Mouse (Mus musculus) intestine, embryonic 15.5 days (tissue): ENCODE data around the gene Cog8. TPM values are rescaled to one million over a fixed set of nuclear protein-coding genes. Genes with fewer than 3 reads are reported as not detected.

Experiments used
- ATAC-seq: fragments of 200-750 bp; cut with Nextera tagmentation; 2 replicates; pipeline ENCODE4 v1.8.0; 2017; ENCODE audit warnings: moderate TSS enrichment, moderate library complexity
- H3K27ac ChIP-seq: fragments of 300-500 bp; sonication (generic); 2 replicates; pipeline ENCODE4 v1.5.1; 2015; ENCODE audit warnings: mild to moderate bottlenecking, inconsistent platforms
- H3K27me3 ChIP-seq: fragments of 300-500 bp; sonication (generic); replicated peaks from 2 replicates; pipeline ENCODE4 v1.6.1; 2015; ENCODE audit warnings: inconsistent platforms
- H3K36me3 ChIP-seq: fragments of 300-500 bp; sonication (generic); 2 replicates; pipeline ENCODE4 v1.6.1; 2015; ENCODE audit warnings: inconsistent platforms
- H3K4me1 ChIP-seq: fragments of 300-500 bp; sonication (generic); replicated peaks from 2 replicates; pipeline ENCODE4 v1.6.1; 2015; ENCODE audit warnings: inconsistent platforms
- H3K4me2 ChIP-seq: fragments of 300-500 bp; sonication (generic); replicated peaks from 2 replicates; pipeline ENCODE4 v1.6.1; 2015; ENCODE audit warnings: mild to moderate bottlenecking, inconsistent platforms
- H3K4me3 ChIP-seq: fragments of 300-500 bp; sonication (generic); replicated peaks from 2 replicates; pipeline ENCODE4 v1.5.1; 2015; ENCODE audit warnings: inconsistent platforms
- H3K9ac ChIP-seq: fragments of 300-500 bp; sonication (generic); 2 replicates; pipeline ENCODE4 v1.6.1; 2015; ENCODE audit warnings: inconsistent platforms
- H3K9me3 ChIP-seq: fragments of 300-500 bp; sonication (generic); 2 replicates; pipeline ENCODE4 v1.6.1; 2016; ENCODE audit warnings: inconsistent platforms
- WGBS: fragments of 180-500 bp; shearing (Covaris S2); methylation state at CpG from one replicate; pipeline ENCODE4 v1.1.7; 2015; 5-methylcytosine and 5-hydroxymethylcytosine counted together
- polyA plus RNA-seq: library from polyadenylated mRNA; unstranded; fragments of >200 nt; fragmentation: Nextera tagmentation; extraction: Ambion mirVana; gene quantifications from 2 replicates; pipeline ENCODE4 v1.2.1, GENCODE M21; 2015

Gene Cog8
- polyA plus RNA-seq, 1 experiment from 2014 or later: 39.3 TPM

DNA sequence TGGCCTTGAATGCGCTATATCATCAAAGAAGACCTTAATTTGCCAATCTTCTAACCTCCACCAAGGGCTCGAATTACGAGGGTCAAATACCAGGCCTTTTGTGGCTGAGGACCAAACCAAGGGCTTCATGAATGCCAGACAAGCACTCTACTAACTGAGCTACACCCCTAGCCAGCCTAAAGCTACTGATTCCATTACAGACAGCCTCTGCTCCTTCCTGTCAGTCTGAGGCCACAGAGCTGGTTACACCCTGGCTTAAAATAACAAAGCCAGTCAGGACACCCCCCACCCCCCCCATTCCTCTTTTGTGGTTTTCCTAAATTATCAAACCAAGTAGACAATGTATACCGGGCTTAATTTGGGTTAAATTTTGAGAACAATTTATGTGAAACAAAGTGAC lies 17.2 kb upstream of the Cog8 start:
- no peak for ATAC-seq
- Histone ChIP-seq H3K36me3 (peaks cover 43% of the 10 kb centered on the region), H3K4me2 (no peak overlapping the region), H3K9ac (no peak overlapping the region), H3K4me3 (no peak overlapping the region), H3K27me3 (no peaks in the 10 kb centered on the region), H3K4me1 (no peaks in the 10 kb centered on the region), H3K27ac (no peak overlapping the region), H3K9me3 (no peaks in the 10 kb centered on the region)
- 83% methylated on average over 4 of the region's 4 CpGs for WGBS

DNA sequence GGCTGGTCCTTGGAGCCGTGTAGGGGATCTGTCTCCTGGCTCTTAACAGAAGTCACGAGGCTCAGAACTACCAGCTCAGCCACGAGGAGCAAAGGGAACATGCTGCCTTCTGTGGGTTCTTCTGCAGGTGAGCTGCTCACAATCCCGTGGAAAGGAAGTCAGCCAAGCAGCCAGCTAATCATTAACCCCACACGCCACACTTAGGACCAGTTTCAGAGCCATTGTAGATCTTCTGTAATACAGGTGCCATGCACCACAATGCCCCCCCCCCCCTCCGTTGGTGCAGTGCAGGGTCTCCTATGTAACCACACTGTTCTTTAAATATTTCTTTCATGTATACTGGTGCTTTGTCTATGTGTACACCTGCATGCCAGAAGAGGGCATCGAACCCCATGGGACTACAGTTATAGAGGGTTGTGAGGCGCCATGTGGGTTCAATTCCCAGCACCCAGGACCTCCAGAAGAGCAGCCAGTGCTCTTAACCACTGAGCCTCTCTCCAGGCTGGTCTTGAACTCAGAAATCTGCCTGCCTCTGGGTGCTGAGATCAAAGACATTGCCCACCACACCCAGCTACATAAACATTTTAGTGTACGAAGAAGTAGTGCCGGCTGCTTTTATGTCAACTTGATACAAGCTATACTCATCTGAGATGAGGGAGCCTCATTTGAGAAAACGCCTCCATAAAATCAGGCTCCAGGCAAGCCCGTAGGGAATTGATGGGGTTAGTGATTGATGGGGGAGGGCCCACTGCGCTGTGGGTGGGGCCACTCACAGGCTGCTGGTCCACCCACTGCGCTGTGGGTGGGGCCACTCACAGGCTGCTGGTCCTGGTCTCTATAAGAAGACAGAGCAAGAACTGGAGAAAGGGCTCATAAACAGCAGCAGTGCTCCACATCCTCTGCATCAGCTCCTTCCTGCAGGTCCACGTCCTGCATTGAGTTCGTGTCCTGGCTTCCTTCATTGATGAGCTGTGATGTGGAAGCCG lies 9.3 kb upstream of the Cog8 start, which contains the start of gene Tmed6:
TSS of gene Tmed6 (minus strand) at position 134 of the 986 bp plus-strand sequence.
- H3K36me3 ChIP-seq: peaks cover 6% of the 10 kb centered on the region
- H3K9ac ChIP-seq: no peak within 1 kb of the TSS
- peak; percentile 84 for ATAC-seq
- peak within 1 kb of the TSS; percentile 15; the same call in 1 of the 2 replicates for H3K4me2 ChIP-seq
- no peaks in the 10 kb centered on the region for H3K27me3 ChIP-seq
- no peaks in the 10 kb centered on the region for H3K9me3 ChIP-seq
- H3K27ac ChIP-seq: no peak within 1 kb of the TSS
- 44% methylated on average over 17 of the region's 17 CpGs for WGBS
- H3K4me1 ChIP-seq: 0 out of 2 replicates have a peak, but pooled peaks cover 2% of the 10 kb centered on the region
- H3K4me3 ChIP-seq: no peak within 1 kb of the TSS

DNA sequence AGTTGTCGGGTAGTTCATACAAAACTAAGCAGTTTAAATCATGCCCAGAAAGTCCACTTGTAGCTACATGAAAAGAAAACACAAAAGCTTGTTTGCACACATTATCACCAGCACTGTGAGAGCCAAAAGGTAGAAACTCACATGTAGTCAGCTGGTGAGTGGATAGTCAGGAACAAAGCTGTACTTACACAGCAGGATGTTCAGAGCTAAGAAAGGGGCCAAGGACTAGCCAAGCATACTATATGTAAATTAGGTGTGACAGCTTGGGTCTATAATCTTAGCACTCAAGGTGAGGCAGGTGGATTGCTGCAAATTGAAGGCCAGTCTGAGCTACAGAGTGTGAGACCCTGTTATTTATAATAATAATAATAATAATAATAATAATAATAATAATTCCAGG lies 6.1 kb upstream of the Cog8 start:
- Histone ChIP-seq H3K27ac (no peak overlapping the region), H3K4me1 (peaks cover 9% of the 10 kb centered on the region; the same call in 1 of the 2 replicates), H3K4me3 (no peak overlapping the region), H3K36me3 (peaks cover 12% of the 10 kb centered on the region; the same call in 1 of the 2 replicates), H3K9ac (no peak overlapping the region), H3K4me2 (no peak overlapping the region), H3K9me3 (no peaks in the 10 kb centered on the region), H3K27me3 (no peaks in the 10 kb centered on the region)
- no peak for ATAC-seq
- 86% methylated on average over 1 of the region's 1 CpGs for WGBS

DNA sequence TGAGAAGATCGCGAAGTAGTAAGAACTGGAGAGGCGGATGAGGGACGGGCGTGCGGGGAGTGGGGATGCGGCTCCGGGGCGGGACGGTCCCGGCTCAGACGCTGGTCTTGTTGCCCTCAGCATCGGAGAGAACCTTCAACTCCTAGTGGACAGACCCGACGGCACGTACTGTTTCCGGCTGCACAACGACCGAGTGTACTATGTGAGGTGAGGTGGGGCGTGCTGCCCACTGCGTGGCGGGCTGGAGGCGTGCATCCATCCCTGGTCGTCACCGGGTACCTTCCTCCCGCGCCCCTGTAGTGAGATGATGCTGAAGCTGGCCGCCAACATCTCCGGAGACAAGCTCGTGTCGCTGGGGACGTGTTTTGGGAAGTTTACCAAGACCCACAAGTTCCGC lies 482 bp upstream of the Cog8 start:
- no peaks in the 10 kb centered on the region for H3K9me3 ChIP-seq
- H3K36me3 ChIP-seq: peaks cover 32% of the 10 kb centered on the region
- peak overlapping the region; percentile 82 for H3K4me3 ChIP-seq
- peaks cover 10% of the 10 kb centered on the region; the same call in 1 of the 2 replicates for H3K4me1 ChIP-seq
- peak overlapping the region; percentile 73 for H3K9ac ChIP-seq
- under 1% methylated on average over 33 of the region's 33 CpGs for WGBS
- H3K27me3 ChIP-seq: no peaks in the 10 kb centered on the region
- 0 out of 2 replicates have a peak overlapping the region, but pooled peaks have one; percentile 32 for H3K27ac ChIP-seq
- ATAC-seq: peak; percentile 74
- H3K4me2 ChIP-seq: peak overlapping the region; percentile 82

DNA sequence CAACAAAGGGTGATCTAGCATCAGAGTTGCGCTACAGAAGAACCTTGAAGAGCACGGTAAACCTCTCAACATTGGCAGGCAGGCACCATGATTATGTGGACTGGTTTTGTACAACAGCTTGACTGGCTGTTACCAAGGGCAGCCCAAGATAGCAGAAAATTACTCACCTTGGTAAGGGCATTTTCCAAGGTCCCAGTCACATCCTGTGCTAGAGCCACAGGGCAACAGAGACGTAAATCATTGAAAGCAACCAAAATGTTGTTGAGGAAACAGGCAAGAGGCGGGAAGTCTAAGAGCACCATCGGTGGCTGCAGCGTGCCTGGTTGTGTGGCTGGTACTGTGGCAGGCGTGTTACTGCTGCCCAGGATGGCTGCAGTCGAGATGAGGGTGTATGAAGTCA lies 4.4 kb downstream of the Cog8 start:
- no peaks in the 10 kb centered on the region for H3K27me3 ChIP-seq
- H3K27ac ChIP-seq: no peak overlapping the region
- no peak overlapping the region for H3K4me3 ChIP-seq
- no peak overlapping the region for H3K9ac ChIP-seq
- no peaks in the 10 kb centered on the region for H3K9me3 ChIP-seq
- peaks cover 14% of the 10 kb centered on the region for H3K4me1 ChIP-seq
- H3K36me3 ChIP-seq: peaks cover 39% of the 10 kb centered on the region
- no peak for ATAC-seq
- H3K4me2 ChIP-seq: no peak overlapping the region
- 97% methylated on average over 8 of the region's 8 CpGs for WGBS

DNA sequence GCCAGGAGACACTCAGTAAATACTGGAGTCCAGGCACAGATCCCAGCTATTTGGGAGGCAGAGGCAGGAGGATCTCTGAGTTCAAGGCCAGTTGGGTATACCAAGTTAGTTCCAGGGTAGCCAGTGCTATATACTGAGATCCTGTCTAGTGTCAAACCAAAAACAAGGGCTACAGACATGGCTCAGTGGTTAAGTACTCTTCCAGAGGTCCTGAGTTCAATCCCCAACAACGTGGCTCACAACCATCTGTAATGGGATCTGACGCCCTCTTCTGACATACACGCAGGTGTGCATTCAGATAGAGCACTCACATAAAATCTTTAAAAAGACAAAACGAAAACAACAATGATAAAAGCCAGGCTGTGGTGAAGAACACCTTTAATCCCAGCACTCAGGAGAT lies 7.0 kb downstream of the Cog8 start:
- no peaks in the 10 kb centered on the region for H3K27me3 ChIP-seq
- peak overlapping the region; percentile 96 for H3K4me3 ChIP-seq
- ATAC-seq: no peak
- H3K4me1 ChIP-seq: peaks cover 17% of the 10 kb centered on the region
- WGBS: 86% methylated on average over 4 of the region's 4 CpGs
- no peaks in the 10 kb centered on the region for H3K9me3 ChIP-seq
- peak overlapping the region; percentile 93 for H3K4me2 ChIP-seq
- no peak overlapping the region for H3K27ac ChIP-seq
- no peak overlapping the region for H3K9ac ChIP-seq
- H3K36me3 ChIP-seq: peaks cover 62% of the 10 kb centered on the region

DNA sequence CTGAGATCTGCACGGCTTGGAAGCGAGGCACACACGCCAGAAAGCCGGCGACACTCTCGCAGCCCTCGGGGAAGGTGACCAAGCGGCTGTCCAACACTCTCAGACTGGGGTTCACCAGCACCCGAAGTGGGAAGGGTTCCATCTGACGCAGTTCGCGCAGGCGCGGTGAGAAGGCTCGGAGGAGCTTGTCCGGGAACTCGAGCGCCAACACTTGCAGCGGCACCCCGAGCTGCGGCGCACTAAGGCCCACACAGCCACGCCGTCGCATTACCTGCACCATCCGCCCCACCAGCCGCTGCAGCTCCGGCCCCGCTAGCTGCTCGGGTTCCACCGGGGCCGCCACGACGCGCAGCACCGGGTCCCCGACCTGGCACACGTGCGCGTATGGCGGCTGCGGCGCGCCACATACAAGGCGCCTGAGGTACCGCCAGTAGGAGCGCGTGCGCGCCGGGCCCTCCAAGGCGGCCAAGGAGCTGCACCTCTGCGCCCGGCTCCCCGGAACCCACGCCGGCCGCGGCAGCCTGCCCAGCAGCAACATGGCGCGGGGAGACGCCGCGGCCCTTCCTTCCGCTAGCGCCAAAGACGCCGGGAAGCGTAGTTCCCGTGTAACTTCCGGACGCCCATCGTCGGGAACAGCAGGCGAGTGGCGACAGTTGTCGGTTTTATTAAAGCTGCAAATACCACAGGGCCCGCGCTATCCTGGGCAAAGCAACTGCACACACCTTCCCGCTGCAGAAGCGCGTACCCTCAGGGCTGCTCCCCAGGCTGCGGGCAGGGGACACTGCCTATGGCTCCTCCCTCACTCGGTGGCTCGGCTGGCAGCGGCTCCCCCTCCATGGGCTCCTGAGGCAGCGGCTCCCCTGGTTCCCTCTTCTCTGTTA lies 8.2 kb downstream of the Cog8 start, which contains the start of gene Pdf:
TSS of gene Pdf (minus strand) at position 554 of the 881 bp plus-strand sequence.
- peak; percentile 92 for ATAC-seq
- Histone ChIP-seq H3K4me2 (peak within 1 kb of the TSS; percentile 93), H3K9ac (peak within 1 kb of the TSS; percentile 92), H3K27me3 (no peaks in the 10 kb centered on the region), H3K4me3 (peak within 1 kb of the TSS; percentile 96), H3K36me3 (peaks cover 66% of the 10 kb centered on the region), H3K4me1 (peaks cover 17% of the 10 kb centered on the region), H3K9me3 (no peaks in the 10 kb centered on the region), H3K27ac (peak within 1 kb of the TSS; percentile 96)
- under 1% methylated on average over 87 of the region's 87 CpGs for WGBS

DNA sequence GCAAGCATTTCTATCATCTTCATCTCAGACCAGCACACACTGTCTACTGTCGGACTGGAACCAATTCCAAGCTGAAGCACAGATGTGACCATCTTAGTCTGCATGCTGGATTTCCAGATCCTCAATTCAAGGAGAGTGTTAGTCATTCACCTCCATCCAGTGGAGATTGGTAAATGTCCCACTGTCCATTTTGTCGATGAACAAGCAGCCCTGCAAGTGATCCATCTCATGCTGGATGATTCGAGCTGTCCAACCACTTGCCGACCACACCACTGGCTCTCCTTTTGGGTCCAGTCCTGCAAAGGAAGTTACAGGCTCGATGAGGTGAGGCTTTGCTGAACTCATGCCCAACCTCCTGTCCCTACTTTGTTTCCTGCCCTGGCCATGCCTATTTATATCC lies 9.5 kb downstream of the Cog8 start:
- Histone ChIP-seq H3K4me1 (peaks cover 17% of the 10 kb centered on the region), H3K27ac (no peak overlapping the region), H3K36me3 (peaks cover 66% of the 10 kb centered on the region), H3K9ac (no peak overlapping the region), H3K9me3 (no peaks in the 10 kb centered on the region), H3K4me2 (peak overlapping the region; percentile 93), H3K27me3 (no peaks in the 10 kb centered on the region), H3K4me3 (no peak overlapping the region)
- ATAC-seq: no peak
- WGBS: 89% methylated on average over 5 of the region's 5 CpGs

DNA sequence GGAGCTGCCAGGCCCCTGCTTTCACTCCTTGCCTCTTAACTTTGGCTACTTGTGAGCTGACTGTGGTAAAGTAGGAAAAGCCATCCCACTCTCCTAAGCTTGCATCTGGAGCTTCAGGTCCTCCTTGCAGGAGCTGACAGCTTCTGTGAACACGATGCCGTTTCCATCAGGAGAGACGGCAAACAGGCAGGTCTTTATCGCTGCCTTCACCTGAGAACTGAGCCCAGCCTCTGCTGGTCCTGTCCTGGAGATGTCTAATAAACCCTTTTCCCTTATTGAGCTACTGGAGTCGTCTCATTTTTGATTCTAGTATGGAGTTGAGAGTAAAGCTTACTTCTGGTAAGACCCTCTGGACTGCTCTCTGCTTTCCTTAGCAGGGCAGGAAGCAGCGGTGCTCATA lies 11.0 kb downstream of the Cog8 start:
- no peak overlapping the region for H3K4me2 ChIP-seq
- H3K27ac ChIP-seq: no peak overlapping the region
- no peaks in the 10 kb centered on the region for H3K27me3 ChIP-seq
- H3K4me3 ChIP-seq: no peak overlapping the region
- H3K9me3 ChIP-seq: no peaks in the 10 kb centered on the region
- no peak overlapping the region for H3K9ac ChIP-seq
- peaks cover 57% of the 10 kb centered on the region for H3K36me3 ChIP-seq
- WGBS: 91% methylated on average over 6 of the region's 6 CpGs
- peaks cover 17% of the 10 kb centered on the region for H3K4me1 ChIP-seq
- ATAC-seq: no peak

DNA sequence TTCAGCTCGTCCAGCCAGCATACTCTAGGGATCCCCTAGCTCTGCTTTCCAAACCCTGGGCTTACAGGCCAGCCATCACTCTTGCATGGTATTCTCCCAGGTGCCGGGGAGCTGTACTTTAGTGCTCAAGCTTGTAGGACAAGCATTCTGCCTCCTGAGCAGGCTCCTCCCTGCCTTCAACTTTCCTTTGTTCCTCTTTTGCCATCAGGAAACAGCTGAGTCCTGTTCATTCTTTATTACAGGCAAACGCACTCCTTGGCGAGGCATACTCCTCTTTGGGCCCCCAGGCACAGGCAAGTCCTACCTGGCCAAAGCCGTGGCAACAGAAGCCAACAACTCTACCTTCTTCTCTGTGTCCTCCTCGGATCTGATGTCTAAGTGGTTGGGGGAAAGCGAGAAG lies 15.9 kb downstream of the Cog8 start:
- Histone ChIP-seq H3K27me3 (no peaks in the 10 kb centered on the region), H3K27ac (no peak overlapping the region), H3K9me3 (no peaks in the 10 kb centered on the region), H3K4me3 (no peak overlapping the region), H3K4me2 (no peak overlapping the region), H3K4me1 (no peaks in the 10 kb centered on the region), H3K36me3 (peaks cover 53% of the 10 kb centered on the region), H3K9ac (no peak overlapping the region)
- no peak for ATAC-seq
- 78% methylated on average over 7 of the region's 7 CpGs for WGBS

DNA sequence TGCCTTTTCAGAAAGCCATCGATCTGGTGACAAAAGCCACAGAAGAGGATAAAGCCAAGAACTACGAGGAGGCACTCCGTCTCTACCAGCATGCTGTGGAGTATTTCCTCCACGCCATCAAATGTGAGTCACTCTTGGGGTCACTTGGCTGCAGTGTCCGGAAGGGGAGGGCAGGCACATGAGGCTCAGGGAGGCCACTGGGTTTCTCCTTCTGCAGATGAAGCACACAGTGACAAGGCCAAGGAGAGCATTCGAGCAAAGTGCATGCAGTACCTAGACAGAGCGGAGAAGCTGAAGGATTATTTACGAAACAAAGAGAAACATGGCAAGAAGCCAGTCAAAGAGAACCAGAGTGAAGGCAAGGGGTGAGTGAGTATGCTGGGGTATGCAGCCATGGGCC lies 19.9 kb downstream of the Cog8 start:
- Histone ChIP-seq H3K27me3 (no peaks in the 10 kb centered on the region), H3K9me3 (no peaks in the 10 kb centered on the region), H3K27ac (no peak overlapping the region), H3K9ac (no peak overlapping the region), H3K4me2 (no peak overlapping the region), H3K4me3 (no peak overlapping the region), H3K36me3 (peaks cover 16% of the 10 kb centered on the region), H3K4me1 (peaks cover 10% of the 10 kb centered on the region)
- 77% methylated on average over 8 of the region's 8 CpGs for WGBS
- ATAC-seq: no peak

DNA sequence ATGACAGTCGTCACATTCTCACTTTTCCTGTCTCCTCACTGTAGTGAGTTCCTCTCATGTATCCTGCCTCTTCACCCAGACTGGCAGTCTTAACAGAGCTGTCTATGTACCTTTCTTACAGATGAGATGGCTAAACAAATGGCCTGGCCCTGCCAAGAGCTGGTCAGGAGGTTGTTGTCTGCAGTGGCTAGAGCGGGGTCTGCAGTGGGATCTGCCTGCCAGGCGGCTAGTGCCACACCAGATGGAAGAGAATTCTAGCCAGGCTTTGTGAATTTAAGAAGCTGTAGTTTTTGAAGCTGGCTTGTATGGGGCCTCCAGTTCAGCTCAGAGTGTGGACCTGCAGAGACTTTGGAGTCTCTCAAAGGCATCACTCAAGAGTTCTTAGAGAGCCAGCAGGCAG lies 20.8 kb downstream of the Cog8 start:
- Histone ChIP-seq H3K4me1 (peaks cover 10% of the 10 kb centered on the region), H3K27me3 (no peaks in the 10 kb centered on the region), H3K36me3 (peaks cover 16% of the 10 kb centered on the region), H3K9ac (no peak overlapping the region), H3K4me2 (no peak overlapping the region), H3K4me3 (no peak overlapping the region), H3K9me3 (no peaks in the 10 kb centered on the region), H3K27ac (no peak overlapping the region)
- no peak for ATAC-seq
- WGBS: 85% methylated on average over 3 of the region's 3 CpGs
